10 mouse cellular contexts compared by ENCODE assay signal in genomic region chr8:12397346-12397925, GRCm38 (mm10). TPM values are rescaled to one million over a fixed set of nuclear protein-coding genes. Genes with fewer than 3 reads are reported as not detected.
DNase-seq lines count a peak whose midpoint lies in the region; ATAC-seq and TF ChIP-seq lines count a peak whose summit lies in the region.
"Had no signal": no experiment of that assay in that cellular context is flagged by ENCODE, and none has a peak within 500 bp of the region (broad histone marks: within the 10 kb centered on the region; RNA-seq: fewer than 3 reads in every experiment).

No protein-coding gene starts in this region.

- DNase-seq in kidney, postnatal 0 days (ENCODE audit: low spot score): no peak
- no peak for DNase-seq in kidney, adult 18-20 months
- peak; percentile 46 for DNase-seq in embryonic facial prominence, embryonic 11.5 days (ENCODE audit: low spot score)
- peak; percentile 71 for DNase-seq in neural tube, embryonic 10.5 days (ENCODE audit: extremely low spot score, low spot score)
- no peak for DNase-seq in adrenal gland, postnatal 10 days
- DNase-seq in cerebellum, adult 9-10 months: no peak
- DNase-seq: cerebellum, adult 11 months had no signal

- peaks cover 16% of the 10 kb centered on the region; the same call in 1 of the 2 replicates for H3K4me1 ChIP-seq in kidney, postnatal 0 days (replicated peaks; ENCODE audit: insufficient read depth, low read length)
- peaks cover 13% of the 10 kb centered on the region for H3K4me1 ChIP-seq in embryonic facial prominence, embryonic 11.5 days (ENCODE audit: control insufficient read depth, insufficient read depth, low read length)
- peaks cover 35% of the 10 kb centered on the region for H3K4me1 ChIP-seq in hindbrain, embryonic 15.5 days (replicated peaks)

- H3K9me3 ChIP-seq in kidney, postnatal 0 days (replicated peaks; ENCODE audit: low read length): no peaks in the 10 kb centered on the region
- H3K9me3 ChIP-seq in embryonic facial prominence, embryonic 11.5 days (replicated peaks; ENCODE audit: control insufficient read depth, low read length): no peaks in the 10 kb centered on the region
- no peaks in the 10 kb centered on the region for H3K9me3 ChIP-seq in hindbrain, embryonic 15.5 days

- H3K4me2 ChIP-seq in kidney, postnatal 0 days (ENCODE audit: low read length): peak overlapping the region; percentile 45
- peak overlapping the region; percentile 33 for H3K4me2 ChIP-seq in embryonic facial prominence, embryonic 11.5 days (ENCODE audit: low read depth, low read length)
- H3K4me2 ChIP-seq in hindbrain, embryonic 15.5 days: peak overlapping the region; percentile 56

- WGBS in kidney, postnatal 0 days: 1% methylated on average over 47 of the region's 59 CpGs
- WGBS in embryonic facial prominence, embryonic 11.5 days: under 1% methylated on average over 52 of the region's 59 CpGs
- WGBS in hindbrain, embryonic 15.5 days: under 1% methylated on average over 59 of the region's 59 CpGs

- no peak overlapping the region for H3K9ac ChIP-seq in kidney, postnatal 0 days (ENCODE audit: low read depth, low read length)
- H3K9ac ChIP-seq in embryonic facial prominence, embryonic 11.5 days (replicated peaks; ENCODE audit: low read length): peak overlapping the region; percentile 53
- peak overlapping the region; percentile 52 for H3K9ac ChIP-seq in hindbrain, embryonic 15.5 days

- ATAC-seq in kidney, postnatal 0 days (replicated peaks; ENCODE audit: low FRiP score, low read depth): 0 out of 2 replicates have a peak, but pooled peaks have one; percentile 12
- ATAC-seq in embryonic facial prominence, embryonic 11.5 days (replicated peaks; ENCODE audit: insufficient number of reproducible peaks, low FRiP score, low TSS enrichment, low read depth): no peak
- no peak for ATAC-seq in hindbrain, embryonic 15.5 days (ENCODE audit: low FRiP score, low read depth)
- no peak for ATAC-seq in erythroid progenitor cell, adult 5-6 weeks (replicated peaks; ENCODE audit: low FRiP score, poor library complexity, severe bottlenecking)

- peaks cover 92% of the 10 kb centered on the region for H3K27me3 ChIP-seq in kidney, postnatal 0 days (ENCODE audit: insufficient read depth, low read length)
- peaks cover 66% of the 10 kb centered on the region for H3K27me3 ChIP-seq in embryonic facial prominence, embryonic 11.5 days (ENCODE audit: control insufficient read depth, insufficient read depth, low read length)
- H3K27me3 ChIP-seq in hindbrain, embryonic 15.5 days: peaks cover 59% of the 10 kb centered on the region

- TF ChIP-seq CTCF in kidney, postnatal 0 days (IDR thresholded peaks at IDR 0.05; ENCODE audit: low read depth): no peak

- H3K27ac ChIP-seq in kidney, postnatal 0 days: no peak overlapping the region
- peak overlapping the region; percentile 56; the same call in 1 of the 2 replicates for H3K27ac ChIP-seq in embryonic facial prominence, embryonic 11.5 days (replicated peaks; ENCODE audit: low read depth, low read length)
- H3K27ac ChIP-seq in hindbrain, embryonic 15.5 days (replicated peaks): peak overlapping the region; percentile 82

- H3K4me3 ChIP-seq in kidney, postnatal 0 days (replicated peaks; ENCODE audit: low read depth, low read length): peak overlapping the region; percentile 28
- peak overlapping the region; percentile 39 for H3K4me3 ChIP-seq in embryonic facial prominence, embryonic 11.5 days (ENCODE audit: low read depth, low read length)
- H3K4me3 ChIP-seq in hindbrain, embryonic 15.5 days: peak overlapping the region; percentile 40

- no peaks in the 10 kb centered on the region for H3K36me3 ChIP-seq in kidney, postnatal 0 days (ENCODE audit: insufficient read depth, low read length)
- no peaks in the 10 kb centered on the region for H3K36me3 ChIP-seq in embryonic facial prominence, embryonic 11.5 days (replicated peaks; ENCODE audit: control insufficient read depth, insufficient read depth, low read depth, low read length)
- no peaks in the 10 kb centered on the region for H3K36me3 ChIP-seq in hindbrain, embryonic 15.5 days

RNA-seq across cellular contexts. Expression of gene Sox1, which starts 2.3 kb away (rescaled TPM):
- polyA plus RNA-seq in kidney, postnatal 0 days (2015; fragmentation: Nextera tagmentation; extraction: Ambion mirVana): not detected in 2 replicates
- 1.5 and 1.8 TPM in 2 replicates for polyA plus RNA-seq in embryonic facial prominence, embryonic 11.5 days (2014; fragmentation: Nextera tagmentation; extraction: Ambion mirVana)
- 1.9 TPM in 2 replicates for polyA plus RNA-seq in hindbrain, embryonic 15.5 days (2015; fragmentation: Nextera tagmentation; extraction: Ambion mirVana)
- not detected for total RNA-seq in adrenal gland, postnatal 10 days (2021)
- total RNA-seq in erythroid progenitor cell, adult 5-6 weeks (2015; ENCODE audit: low replicate concordance): not detected in 2 replicates
- not detected in 2 replicates for total RNA-seq in erythroid progenitor cell, adult 5-6 weeks (2017; ENCODE audit: low replicate concordance)
- polyA plus RNA-seq: large intestine, adult 2 months had no signal

Comparison
In these comparisons a context has a peak if more than half of its experiments do, and no peak if none do; other contexts are left out.
1. DNase-seq: peak in embryonic facial prominence, embryonic 11.5 days (single experiment) and neural tube, embryonic 10.5 days (single experiment); none in kidney, postnatal 0 days (single experiment), kidney, adult 18-20 months (single experiment), adrenal gland, postnatal 10 days (single experiment) and cerebellum, adult 9-10 months (single experiment).
2. Peak in every context shown above with its lines, with median percentiles within 50 percentile points of each other: H3K4me2 ChIP-seq and H3K4me3 ChIP-seq.